Mouse (Mus musculus): Measurements from ENCODE around the gene Myt1l.

DNA sequence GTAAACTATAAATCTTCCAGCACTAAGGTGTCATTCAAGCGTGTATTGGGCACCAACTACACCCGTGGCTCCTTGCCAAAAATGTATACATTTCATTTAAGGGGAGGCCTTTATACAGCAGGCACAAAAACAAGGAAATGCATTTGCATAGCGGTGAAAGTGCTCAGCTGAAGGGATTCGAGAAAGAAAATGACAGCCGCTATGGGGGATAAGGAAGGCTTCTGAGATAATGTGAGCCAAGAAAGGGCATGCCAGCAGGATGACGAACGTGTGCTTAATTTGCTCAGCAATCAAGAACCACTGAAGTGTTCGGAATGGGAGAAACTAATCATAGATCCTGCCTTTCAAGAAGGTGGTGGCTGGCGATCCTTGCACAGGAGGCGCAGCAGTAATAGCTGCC lies 170.8 kb downstream of the Myt1l start:
- TF ChIP-seq CTCF (IDR thresholded peaks at IDR 0.05) (no peak), EP300 (IDR thresholded peaks at IDR 0.05) (no peak)

Measured in lung, postnatal 0 days (tissue).